In the genomic region with DNA sequence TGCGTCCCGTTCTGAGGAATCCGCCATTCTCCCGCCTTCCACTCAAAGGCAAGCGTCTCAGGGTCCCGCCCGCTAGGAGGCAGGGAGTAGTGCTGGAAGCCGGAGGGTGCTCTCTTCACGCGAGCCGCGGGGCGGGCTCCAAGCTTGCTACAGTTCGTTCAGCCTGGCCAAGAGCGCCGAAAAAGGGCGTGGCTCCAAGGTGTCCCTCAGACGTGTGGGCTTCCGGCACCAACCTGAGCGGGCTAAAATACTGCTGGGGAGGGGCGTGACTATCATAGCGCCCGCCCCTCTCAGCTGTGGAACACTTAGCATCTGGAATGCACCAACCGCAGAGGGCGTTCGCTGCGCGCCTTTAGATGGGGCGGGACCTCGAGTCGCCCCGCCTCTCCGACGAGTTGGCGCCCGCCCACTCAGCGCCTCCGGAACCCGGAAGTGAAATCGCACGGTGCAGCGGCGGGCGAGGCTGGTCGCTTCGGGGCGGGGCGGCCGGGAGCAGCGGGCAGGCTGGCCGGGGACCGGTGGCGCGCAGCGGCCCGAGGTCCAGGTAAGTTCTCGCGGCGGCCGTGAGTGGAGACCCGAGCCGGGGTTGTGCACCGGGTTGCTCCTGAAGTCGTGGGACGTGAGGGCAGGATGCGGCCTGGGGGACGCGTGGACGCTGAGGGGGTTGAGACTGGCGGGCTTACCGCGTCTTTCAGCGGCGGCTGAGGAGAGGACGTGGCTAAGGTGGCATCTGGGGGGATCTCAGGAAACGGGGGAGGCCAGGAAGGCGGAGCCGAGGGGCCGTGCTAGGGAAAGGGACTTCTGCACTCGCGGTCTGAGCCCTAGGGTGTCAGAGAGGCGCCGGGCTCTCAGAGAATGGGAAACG, we compare ENCODE assay signal across 8 mouse cellular contexts. TPM values are rescaled to one million over a fixed set of nuclear protein-coding genes. Genes with fewer than 3 reads are reported as not detected.
A peak's percentile ranks its signal among the peaks of the same experiment; 100 is the strongest.
DNase-seq lines count a peak whose midpoint lies in the region; ATAC-seq lines count a peak whose summit lies in the region.

Myo9b (plus strand) TSS at position 429 of the 865 bp plus-strand sequence.
Haus8 (minus strand) TSS at position 649 of the 865 bp plus-strand sequence.

- peak within 1 kb of the TSS; percentile 78 for H3K4me3 ChIP-seq in hindbrain, embryonic 16.5 days (ENCODE audit: low read length)
- H3K4me3 ChIP-seq in macrophage (ENCODE audit: inconsistent target) = peak within 1 kb of the TSS; percentile 92

- H3K27me3 ChIP-seq in hindbrain, embryonic 16.5 days (replicated peaks; ENCODE audit: control insufficient read depth, insufficient read depth, low read length) = no peaks in the 10 kb centered on the region

- peak; percentile 99 for ATAC-seq in hindbrain, embryonic 16.5 days

- peaks cover 21% of the 10 kb centered on the region for H3K4me1 ChIP-seq in hindbrain, embryonic 16.5 days (ENCODE audit: control insufficient read depth, insufficient read depth, low read depth, low read length)

- peak within 1 kb of the TSS; percentile 80 for H3K9ac ChIP-seq in hindbrain, embryonic 16.5 days (ENCODE audit: low read depth, low read length)

- peaks cover 96% of the 10 kb centered on the region for H3K79me2 ChIP-seq in macrophage (ENCODE audit: inconsistent target)

- WGBS in hindbrain, embryonic 16.5 days = under 1% methylated on average over 82 of the region's 84 CpGs
- 1% methylated on average over 79 of the region's 84 CpGs for whole genome bisulfite sequencing in macrophage (ENCODE audit: missing documents)

- no peaks in the 10 kb centered on the region for H3K9me3 ChIP-seq in hindbrain, embryonic 16.5 days (ENCODE audit: control insufficient read depth, low read length)

- DNase-seq in WW6 (ENCODE audit: low read depth, low spot score) = peak; percentile 100
- peak; percentile 88 to 94 for DNase-seq in cerebellum, postnatal 4 days (ENCODE audit: low spot score in 2 of 2)
- DNase-seq in gastrocnemius, adult 18-20 months (ENCODE audit: low spot score) = peak; percentile 97
- peak; percentile 94 to 96 for DNase-seq in left cerebral cortex, adult 18-20 months (ENCODE audit: low spot score in 2 of 2)
- peak; percentile 98 for DNase-seq in right cerebral cortex, adult 18-20 months
- peak; percentile 88 for DNase-seq in urinary bladder, postnatal 10 days (ENCODE audit: low spot score)

- H3K36me3 ChIP-seq in hindbrain, embryonic 16.5 days (ENCODE audit: control insufficient read depth, insufficient read depth, low read length) = no peaks in the 10 kb centered on the region
- H3K36me3 ChIP-seq in macrophage (ENCODE audit: inconsistent target) = no peaks in the 10 kb centered on the region

- peak within 1 kb of the TSS; percentile 93 for H3K4me2 ChIP-seq in hindbrain, embryonic 16.5 days (ENCODE audit: low read length)

- peak within 1 kb of the TSS; percentile 81 for H3K27ac ChIP-seq in hindbrain, embryonic 16.5 days (ENCODE audit: low read depth, low read length)
- H3K27ac ChIP-seq in macrophage = peak within 1 kb of the TSS; percentile 94

RNA-seq across cellular contexts. Expression of gene Myo9b, which starts in this region (rescaled TPM):
- 1 to 10 TPM; 8.4 to 8.5 TPM for total RNA-seq in gastrocnemius, adult 18-20 months (2021)
- polyA plus RNA-seq in hindbrain, embryonic 16.5 days (2015; fragmentation: Nextera tagmentation; extraction: Ambion mirVana) = 13.1 and 16.7 TPM in 2 replicates
- 10 to 100 TPM; 30.1 to 30.9 TPM for total RNA-seq in left cerebral cortex, adult 18-20 months (2021)
- total RNA-seq in macrophage (2018; cell fraction: chromatin; rRNA removed) = 100 to 1,000 TPM; 236 to 753 (median 362) TPM
- total RNA-seq in macrophage (2018; cell fraction: cytosol; rRNA removed) = 100 to 1,000 TPM in 21 of 26 experiments, 10 to 100 TPM in 5; 78.0 to 159 (median 121) TPM
- 100 to 1,000 TPM; 161 to 375 (median 242) TPM for total RNA-seq in macrophage (2018; cell fraction: nucleus; rRNA removed)
- 89.8 to 105 TPM (median 97.3 TPM) in 3 replicates for polyA plus RNA-seq in macrophage (2018)

RNA-seq across cellular contexts. Expression of gene Haus8, which starts in this region (rescaled TPM):
- total RNA-seq in gastrocnemius, adult 18-20 months (2021) = 1 to 10 TPM; 4.5 to 5.1 TPM
- 72.5 and 73.9 TPM in 2 replicates for polyA plus RNA-seq in hindbrain, embryonic 16.5 days (2015; fragmentation: Nextera tagmentation; extraction: Ambion mirVana)
- total RNA-seq in left cerebral cortex, adult 18-20 months (2021) = 10 to 100 TPM; 12.8 to 17.8 TPM
- total RNA-seq in macrophage (2018; cell fraction: chromatin; rRNA removed) = 10 to 100 TPM in 25 of 26 experiments, 1 to 10 TPM in 1; 3.3 to 96.5 (median 47.3) TPM
- 10 to 100 TPM; 25.2 to 59.1 (median 38.7) TPM for total RNA-seq in macrophage (2018; cell fraction: cytosol; rRNA removed)
- total RNA-seq in macrophage (2018; cell fraction: nucleus; rRNA removed) = 10 to 100 TPM in 25 of 26 experiments, 1 to 10 TPM in 1; 8.6 to 61.0 (median 33.6) TPM
- 38.3 to 72.4 TPM (median 41.3 TPM) in 3 replicates for polyA plus RNA-seq in macrophage (2018)

Comparison
In these comparisons a context has a peak if more than half of its experiments do, and no peak if none do; other contexts are left out.
1. Peak in every context shown above with its lines: DNase-seq, ATAC-seq, H3K4me3 ChIP-seq and H3K27ac ChIP-seq.